Mouse (Mus musculus) heart, embryonic 14.5 days (tissue): ENCODE results near the gene Cdx2. TPM values are rescaled to one million over a fixed set of nuclear protein-coding genes. Genes with fewer than 3 reads are reported as not detected.

Experiments
- ATAC-seq: fragments of 200-750 bp; cut with Nextera tagmentation; 2 replicates; pipeline ENCODE4 v1.8.0; 2017; ENCODE audit warnings: low read depth, moderate TSS enrichment; ENCODE audit not compliant: insufficient number of reproducible peaks, insufficient read depth, low FRiP score
- H3K27ac ChIP-seq, 2 experiments: fragments of 200-500 bp in 1 of 2; fragments of 300-500 bp in 1 of 2; sonication (generic) in 1 of 2; replicated peaks in 1 of 2; 2 replicates each; pipeline ENCODE4 v1.5.1; 2012 to 2014; ENCODE audit warnings: low read depth in 2 of 2, low read length in 2 of 2, control low read depth in 1 of 2, mild to moderate bottlenecking in 1 of 2, mixed read lengths in 1 of 2; ENCODE audit not compliant: control insufficient read depth in 1 of 2, insufficient read depth in 1 of 2
- H3K27me3 ChIP-seq: fragments of 300-500 bp; sonication (generic); 2 replicates; pipeline ENCODE4 v1.6.1; 2014; ENCODE audit warnings: mild to moderate bottlenecking, low read length, control low read depth; ENCODE audit not compliant: control insufficient read depth, insufficient read depth
- H3K36me3 ChIP-seq: fragments of 300-500 bp; sonication (generic); 2 replicates; pipeline ENCODE4 v1.6.1; 2014; ENCODE audit warnings: mild to moderate bottlenecking, control low read depth, low read length, mixed read lengths; ENCODE audit not compliant: control insufficient read depth, insufficient read depth
- H3K4me1 ChIP-seq, 2 experiments: fragments of 200-500 bp in 1 of 2; fragments of 300-500 bp in 1 of 2; sonication (generic) in 1 of 2; 2 replicates each; pipeline ENCODE4 v1.6.1; 2012 to 2014; ENCODE audit warnings: low read length in 2 of 2, control low read depth in 1 of 2, mixed read lengths in 1 of 2; ENCODE audit not compliant: control insufficient read depth in 2 of 2, insufficient read depth in 2 of 2
- H3K4me2 ChIP-seq: fragments of 300-500 bp; sonication (generic); 2 replicates; pipeline ENCODE4 v1.6.1; 2014; ENCODE audit warnings: mild to moderate bottlenecking, low read length
- H3K4me3 ChIP-seq, 2 experiments: fragments of 200-500 bp in 1 of 2; fragments of 300-500 bp in 1 of 2; sonication (generic) in 1 of 2; 2 replicates each; pipeline ENCODE4 v1.5.1; 2012 to 2014; ENCODE audit warnings: low read length in 2 of 2, mild to moderate bottlenecking in 2 of 2, control low read depth in 1 of 2, low read depth in 1 of 2, moderate library complexity in 1 of 2; ENCODE audit not compliant: control insufficient read depth in 1 of 2, insufficient read depth in 1 of 2
- H3K9ac ChIP-seq: fragments of 300-500 bp; sonication (generic); 2 replicates; pipeline ENCODE4 v1.6.1; 2014; ENCODE audit warnings: mild to moderate bottlenecking, low read length
- H3K9me3 ChIP-seq: fragments of 300-500 bp; sonication (generic); 2 replicates; pipeline ENCODE4 v1.6.1; 2016; ENCODE audit warnings: low read length, control low read depth; ENCODE audit not compliant: control insufficient read depth
- WGBS: fragments of 180-500 bp; shearing (Covaris S2); extraction: QIAGEN DNeasy Blood & Tissue Kit; methylation state at CpG from one replicate; pipeline ENCODE4 v1.1.7; 2014; 5-methylcytosine and 5-hydroxymethylcytosine counted together
- polyA plus RNA-seq: library from polyadenylated mRNA; unstranded; fragments of >200 nt; fragmentation: Nextera tagmentation; extraction: Ambion mirVana; gene quantifications from 2 replicates; pipeline ENCODE4 v1.2.1, GENCODE M21; 2014

Cdx2 gene
- polyA plus RNA-seq, 1 experiment from 2014 or later = not detected

GRCm38 (mm10) chr5:147292506-147293120 lies 14.5 kb downstream of the Cdx2 start:
- peak overlapping the region; percentile 7; the same call in 1 of the 2 replicates for H3K4me2 ChIP-seq
- H3K27ac ChIP-seq = no peak overlapping the region
- H3K27me3 ChIP-seq = peaks cover 48% of the 10 kb centered on the region
- H3K36me3 ChIP-seq = no peaks in the 10 kb centered on the region
- ATAC-seq = no peak
- no peaks in the 10 kb centered on the region for H3K9me3 ChIP-seq
- 24% methylated on average over 13 of the region's 13 CpGs for WGBS
- peaks cover 0 to 6% of the 10 kb centered on the region in 2 experiments; a peak in 1 of 4 replicates for H3K4me1 ChIP-seq
- H3K4me3 ChIP-seq = no peak overlapping the region
- no peak overlapping the region for H3K9ac ChIP-seq

- no peak for ATAC-seq
- no peaks in the 10 kb centered on the region for H3K9me3 ChIP-seq
- H3K27me3 ChIP-seq = peaks cover 41% of the 10 kb centered on the region
- H3K9ac ChIP-seq = no peak overlapping the region
- WGBS = 25% methylated on average over 16 of the region's 16 CpGs
- H3K36me3 ChIP-seq = no peaks in the 10 kb centered on the region
- H3K27ac ChIP-seq = no peak overlapping the region
- 0 out of 2 replicates have a peak overlapping the region, but pooled peaks have one; percentile 7 for H3K4me2 ChIP-seq
- H3K4me3 ChIP-seq = no peak overlapping the region
- peaks cover 0 to 6% of the 10 kb centered on the region in 2 experiments; a peak in 1 of 4 replicates for H3K4me1 ChIP-seq
Measured at GRCm38 (mm10) chr5:147291764-147292505, 15.1 kb downstream of the Cdx2 start.

- Histone ChIP-seq H3K27me3 (peaks cover 28% of the 10 kb centered on the region), H3K4me1 (no peaks in the 10 kb centered on the region), H3K27ac (no peak overlapping the region), H3K4me2 (no peak overlapping the region), H3K9ac (no peak overlapping the region), H3K4me3 (no peak overlapping the region), H3K9me3 (no peaks in the 10 kb centered on the region), H3K36me3 (no peaks in the 10 kb centered on the region)
- ATAC-seq = no peak
- WGBS = 65% methylated on average over 4 of the region's 4 CpGs
Measured at GRCm38 (mm10) chr5:147284365-147284764, 22.7 kb downstream of the Cdx2 start.

GRCm38 (mm10) chr5:147277547-147277925 lies 29.5 kb downstream of the Cdx2 start:
- Histone ChIP-seq H3K36me3 (no peaks in the 10 kb centered on the region), H3K4me2 (peak overlapping the region; percentile 18; the same call in 1 of the 2 replicates), H3K27me3 (peaks cover 87% of the 10 kb centered on the region), H3K4me1 (peaks cover 0 to 2% of the 10 kb centered on the region in 2 experiments; a peak in 1 of 4 replicates), H3K9ac (no peak overlapping the region), H3K9me3 (no peaks in the 10 kb centered on the region), H3K4me3 (no peak overlapping the region; a peak in 1 of 4 replicates), H3K27ac (no peak overlapping the region)
- under 1% methylated on average over 13 of the region's 13 CpGs for WGBS
- ATAC-seq = no peak

- no peak overlapping the region for H3K4me3 ChIP-seq
- no peak overlapping the region for H3K27ac ChIP-seq
- H3K9me3 ChIP-seq = no peaks in the 10 kb centered on the region
- WGBS = 3% methylated on average over 18 of the region's 18 CpGs
- H3K27me3 ChIP-seq = peaks cover 93% of the 10 kb centered on the region
- no peak overlapping the region for H3K9ac ChIP-seq
- no peaks in the 10 kb centered on the region for H3K36me3 ChIP-seq
- ATAC-seq = no peak
- H3K4me2 ChIP-seq = no peak overlapping the region
- H3K4me1 ChIP-seq = peaks cover 0 to 2% of the 10 kb centered on the region in 2 experiments; a peak in 1 of 4 replicates
Measured at GRCm38 (mm10) chr5:147276701-147277546, 30.1 kb downstream of the Cdx2 start.

GRCm38 (mm10) chr5:147275761-147276160 lies 31.3 kb downstream of the Cdx2 start:
- Histone ChIP-seq H3K4me3 (no peak overlapping the region), H3K4me2 (no peak overlapping the region), H3K9ac (no peak overlapping the region), H3K36me3 (no peaks in the 10 kb centered on the region), H3K27me3 (peaks cover 95% of the 10 kb centered on the region), H3K27ac (no peak overlapping the region), H3K4me1 (peaks cover 0 to 2% of the 10 kb centered on the region in 2 experiments; a peak in 1 of 4 replicates), H3K9me3 (no peaks in the 10 kb centered on the region)
- no peak for ATAC-seq
- WGBS = 10% methylated on average over 3 of the region's 3 CpGs
